Mouse (Mus musculus): Measurements from ENCODE around the gene Nkain2.
"Not testable (repeated sequence)": the region's sequence is repeated elsewhere in the genome, so short reads cannot be mapped to it uniquely, and the experiment has no call there.

Gene Nkain2

GRCm38 (mm10) chr10:32889652-32890506 is at the start of gene Nkain2:
TSS of gene Nkain2 (minus strand) at chr10:32890462.
- peak; percentile 18 for DNase-seq (ENCODE audit: low spot score)

GRCm38 (mm10) chr10:32939853-32940252 is 49.6 kb upstream of the Nkain2 start:
- no peak for DNase-seq (ENCODE audit: low spot score)

- no peak for DNase-seq (ENCODE audit: low spot score)
Observed at GRCm38 (mm10) chr10:32895093-32895492, 4.8 kb upstream of the Nkain2 start.

GRCm38 (mm10) chr10:32890507-32891131 is 357 bp upstream of the Nkain2 start:
- peak; percentile 24 for DNase-seq (ENCODE audit: low spot score)

- DNase-seq (ENCODE audit: low spot score): no peak
Observed at GRCm38 (mm10) chr10:32881977-32882376, 8.3 kb downstream of the Nkain2 start.

GRCm38 (mm10) chr10:32870691-32871406 is 19.4 kb downstream of the Nkain2 start:
- DNase-seq (ENCODE audit: low spot score): no peak

GRCm38 (mm10) chr10:32869541-32869940 is 20.7 kb downstream of the Nkain2 start:
- DNase-seq (ENCODE audit: low spot score): no peak

- no peak for DNase-seq (ENCODE audit: low spot score)
Observed at GRCm38 (mm10) chr10:32815210-32815883, 74.9 kb downstream of the Nkain2 start.

GRCm38 (mm10) chr10:32796215-32796614 is 94.0 kb downstream of the Nkain2 start:
- no peak for DNase-seq (ENCODE audit: low spot score)

- DNase-seq (ENCODE audit: low spot score): no peak
Observed at GRCm38 (mm10) chr10:32790541-32790940, 99.7 kb downstream of the Nkain2 start.

- DNase-seq (ENCODE audit: low spot score): no peak
Observed at GRCm38 (mm10) chr10:32782732-32783359, 107.4 kb downstream of the Nkain2 start.

- DNase-seq (ENCODE audit: low spot score): no peak
Observed at GRCm38 (mm10) chr10:32738989-32739388, 151.3 kb downstream of the Nkain2 start.

- DNase-seq (ENCODE audit: low spot score): not testable (repeated sequence)
Observed at GRCm38 (mm10) chr10:32706579-32706978, 183.7 kb downstream of the Nkain2 start.

GRCm38 (mm10) chr10:32696661-32697060 is 193.6 kb downstream of the Nkain2 start:
- DNase-seq (ENCODE audit: low spot score): no peak

- DNase-seq (ENCODE audit: low spot score): no peak
Observed at GRCm38 (mm10) chr10:32684548-32684947, 205.7 kb downstream of the Nkain2 start.

GRCm38 (mm10) chr10:32640256-32640655 is 250.0 kb downstream of the Nkain2 start:
- no peak for DNase-seq (ENCODE audit: low spot score)

GRCm38 (mm10) chr10:32639173-32639572 is 251.1 kb downstream of the Nkain2 start:
- DNase-seq (ENCODE audit: low spot score): no peak

- DNase-seq (ENCODE audit: low spot score): no peak
Observed at GRCm38 (mm10) chr10:32631043-32631442, 259.2 kb downstream of the Nkain2 start.

- no peak for DNase-seq (ENCODE audit: low spot score)
Observed at GRCm38 (mm10) chr10:32604448-32604847, 285.8 kb downstream of the Nkain2 start.

GRCm38 (mm10) chr10:32602798-32603197 is 287.5 kb downstream of the Nkain2 start:
- no peak for DNase-seq (ENCODE audit: low spot score)

GRCm38 (mm10) chr10:32594998-32595397 is 295.3 kb downstream of the Nkain2 start:
- no peak for DNase-seq (ENCODE audit: low spot score)

GRCm38 (mm10) chr10:32577276-32577580 is 313.0 kb downstream of the Nkain2 start:
- no peak for DNase-seq (ENCODE audit: low spot score)

All from yolk sac, embryonic 10.5 days (tissue).